Mouse (Mus musculus): ENCODE measurements around the gene Tesmin. TPM values are rescaled to one million over a fixed set of nuclear protein-coding genes. Genes with fewer than 3 reads are reported as not detected.

The Tesmin gene
- polyA plus RNA-seq, 1 experiment from 2014 or later = 0.27 TPM

Other genes with a start within 250 kb of the Tesmin start
- 122 and 131 TPM in 2 replicates for gene Mrpl21, start 106.0 kb upstream of the Tesmin start, polyA plus RNA-seq (2014; fragmentation: Nextera tagmentation; extraction: Ambion mirVana)
- gene Ighmbp2, start 105.8 kb upstream of the Tesmin start, polyA plus RNA-seq (2014; fragmentation: Nextera tagmentation; extraction: Ambion mirVana) = 9.4 and 10.1 TPM in 2 replicates
- 10.0 and 10.4 TPM in 2 replicates for gene Cpt1a, start 66.5 kb upstream of the Tesmin start, polyA plus RNA-seq (2014; fragmentation: Nextera tagmentation; extraction: Ambion mirVana)
- gene Gal, start 25.7 kb downstream of the Tesmin start, polyA plus RNA-seq (2014; fragmentation: Nextera tagmentation; extraction: Ambion mirVana) = 1.1 TPM in 2 replicates
- gene Ppp6r3, start 186.9 kb downstream of the Tesmin start, polyA plus RNA-seq (2014; fragmentation: Nextera tagmentation; extraction: Ambion mirVana) = 92.3 and 94.1 TPM in 2 replicates

Measured in forebrain, embryonic 11.5 days (tissue).